ENCODE assay signal across 8 mouse cellular contexts in the genomic region with DNA sequence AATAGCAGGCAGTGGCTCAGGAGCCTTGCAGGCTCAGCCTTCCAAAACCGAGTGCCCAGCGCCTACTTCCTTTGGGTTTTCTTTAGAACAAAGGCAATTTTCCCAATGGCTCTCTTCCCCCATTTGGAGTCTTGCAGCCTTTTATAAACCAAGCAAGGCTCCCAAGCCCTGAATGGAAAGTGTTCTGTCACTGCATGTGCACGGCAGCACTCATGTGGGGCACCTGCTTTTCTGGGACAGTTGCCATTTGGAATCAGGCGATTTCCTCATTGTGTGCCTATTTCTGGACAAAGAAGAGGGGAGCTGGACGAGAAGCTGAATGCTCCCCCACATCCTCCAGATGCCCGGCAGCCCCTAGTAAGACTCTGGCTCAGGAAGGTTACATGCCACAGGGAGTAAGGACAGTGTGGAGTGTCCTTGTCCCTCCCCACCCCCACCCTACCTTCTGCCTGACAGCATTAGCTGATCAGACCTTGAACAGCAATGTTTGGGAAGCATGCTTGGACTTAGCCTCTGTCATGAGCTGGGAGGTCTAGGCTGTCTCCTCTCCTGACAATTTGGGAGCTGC. TPM values are rescaled to one million over a fixed set of nuclear protein-coding genes. Genes with fewer than 3 reads are reported as not detected.
DNase-seq lines count a peak whose midpoint lies in the region; ATAC-seq and TF ChIP-seq lines count a peak whose summit lies in the region.

No protein-coding gene starts in this region.

- no peak overlapping the region for H3K27ac ChIP-seq in limb, embryonic 14.5 days (replicated peaks; ENCODE audit: low read depth, low read length)
- H3K27ac ChIP-seq in limb, embryonic 10.5 days = no peak overlapping the region
- peak overlapping the region; percentile 43; the same call in 1 of the 2 replicates for H3K27ac ChIP-seq in forebrain, embryonic 12.5 days
- 0 out of 2 replicates have a peak overlapping the region, but pooled peaks have one; percentile 9 for H3K27ac ChIP-seq in limb, embryonic 15.5 days

- no peaks in the 10 kb centered on the region for H3K27me3 ChIP-seq in limb, embryonic 14.5 days (ENCODE audit: control insufficient read depth, insufficient read depth, low read length)
- no peaks in the 10 kb centered on the region for H3K27me3 ChIP-seq in limb, embryonic 10.5 days (ENCODE audit: low read depth, poor library complexity, severe bottlenecking)
- peaks cover 4% of the 10 kb centered on the region; the same call in 1 of the 2 replicates for H3K27me3 ChIP-seq in forebrain, embryonic 12.5 days
- H3K27me3 ChIP-seq in limb, embryonic 15.5 days = no peaks in the 10 kb centered on the region

- H3K36me3 ChIP-seq in limb, embryonic 14.5 days (ENCODE audit: control insufficient read depth, insufficient read depth, low read length) = no peaks in the 10 kb centered on the region
- no peaks in the 10 kb centered on the region for H3K36me3 ChIP-seq in limb, embryonic 10.5 days
- H3K36me3 ChIP-seq in forebrain, embryonic 12.5 days (replicated peaks) = no peaks in the 10 kb centered on the region
- H3K36me3 ChIP-seq in limb, embryonic 15.5 days = no peaks in the 10 kb centered on the region

- no peak for ATAC-seq in limb, embryonic 14.5 days (ENCODE audit: low FRiP score, low read depth)
- no peak for ATAC-seq in forebrain, embryonic 12.5 days (ENCODE audit: low FRiP score)
- ATAC-seq in limb, embryonic 15.5 days (ENCODE audit: insufficient number of reproducible peaks, low FRiP score, low TSS enrichment, low read depth) = no peak
- ATAC-seq in activated CD4-positive, CD25-positive, alpha-beta regulatory T cell, adult 4 months = no peak

- intact Hi-C loops in heart, postnatal 25 days (cut with DNase I) = loop anchor here (5.0 kb wide), 2 partner anchors 44 to 81 kb away; partner anchors contain the start of gene Arl4c

- TF ChIP-seq POLR2A in limb, embryonic 14.5 days (IDR thresholded peaks at IDR 0.05; ENCODE audit: borderline replicate concordance, extremely low read depth, insufficient read depth, insufficient read length) = no peak

- H3K4me3 ChIP-seq in limb, embryonic 14.5 days (replicated peaks; ENCODE audit: low read length) = no peak overlapping the region
- no peak overlapping the region for H3K4me3 ChIP-seq in limb, embryonic 10.5 days
- no peak overlapping the region for H3K4me3 ChIP-seq in forebrain, embryonic 12.5 days (replicated peaks)
- H3K4me3 ChIP-seq in limb, embryonic 15.5 days = no peak overlapping the region

- H3K9ac ChIP-seq in limb, embryonic 14.5 days (ENCODE audit: low read depth, low read length, severe bottlenecking) = no peak overlapping the region
- no peak overlapping the region for H3K9ac ChIP-seq in forebrain, embryonic 12.5 days
- no peak overlapping the region for H3K9ac ChIP-seq in limb, embryonic 15.5 days

- peak; percentile 45 for DNase-seq in limb, embryonic 14.5 days (ENCODE audit: low spot score)
- no peak for DNase-seq in limb, embryonic 10.5 days (ENCODE audit: low spot score)
- DNase-seq in heart, postnatal 25 days (ENCODE audit: low spot score) = peak; percentile 44
- peak; percentile 78 for DNase-seq in telencephalon, adult 2 months (ENCODE audit: low read depth, low spot score)
- no peak for DNase-seq in embryo, embryonic 10.5 days (ENCODE audit: low spot score)

- 72% methylated on average over 6 of the region's 6 CpGs for WGBS in limb, embryonic 14.5 days
- 84% methylated on average over 6 of the region's 6 CpGs for WGBS in limb, embryonic 10.5 days
- 21% methylated on average over 6 of the region's 6 CpGs for WGBS in forebrain, embryonic 12.5 days
- 61% methylated on average over 6 of the region's 6 CpGs for WGBS in limb, embryonic 15.5 days

- H3K4me2 ChIP-seq in limb, embryonic 14.5 days (replicated peaks; ENCODE audit: low read depth, low read length, severe bottlenecking) = no peak overlapping the region
- no peak overlapping the region for H3K4me2 ChIP-seq in forebrain, embryonic 12.5 days
- H3K4me2 ChIP-seq in limb, embryonic 15.5 days = no peak overlapping the region

- no peaks in the 10 kb centered on the region for H3K9me3 ChIP-seq in limb, embryonic 14.5 days (ENCODE audit: control insufficient read depth, low read length)
- H3K9me3 ChIP-seq in limb, embryonic 10.5 days (replicated peaks) = no peaks in the 10 kb centered on the region
- H3K9me3 ChIP-seq in forebrain, embryonic 12.5 days = no peaks in the 10 kb centered on the region
- no peaks in the 10 kb centered on the region for H3K9me3 ChIP-seq in limb, embryonic 15.5 days

- no peaks in the 10 kb centered on the region for H3K4me1 ChIP-seq in limb, embryonic 14.5 days (ENCODE audit: control insufficient read depth, insufficient read depth, low read length)
- H3K4me1 ChIP-seq in limb, embryonic 10.5 days = no peaks in the 10 kb centered on the region
- peaks cover 8% of the 10 kb centered on the region; the same call in 1 of the 2 replicates for H3K4me1 ChIP-seq in forebrain, embryonic 12.5 days
- H3K4me1 ChIP-seq in limb, embryonic 15.5 days = 0 out of 2 replicates have a peak, but pooled peaks cover 6% of the 10 kb centered on the region

RNA-seq across cellular contexts. Expression of gene Arl4c, which starts 43.6 kb away (rescaled TPM):
- polyA plus RNA-seq in limb, embryonic 14.5 days (2012; rRNA removed) = 11.2 and 11.9 TPM in 2 replicates
- polyA plus RNA-seq in limb, embryonic 14.5 days (2014; fragmentation: Nextera tagmentation; extraction: Ambion mirVana) = 5.5 and 6.4 TPM in 2 replicates
- polyA plus RNA-seq in limb, embryonic 10.5 days (2016; fragmentation: Nextera tagmentation; extraction: Ambion mirVana) = 9.0 and 9.4 TPM in 2 replicates
- polyA plus RNA-seq in forebrain, embryonic 12.5 days (2016; fragmentation: Nextera tagmentation; extraction: Ambion mirVana) = 34.7 and 35.2 TPM in 2 replicates
- total RNA-seq in heart, postnatal 25 days (2021) = 1 to 10 TPM; 6.4 to 6.9 TPM
- 5.9 and 7.8 TPM in 2 replicates for polyA plus RNA-seq in limb, embryonic 15.5 days (2015; fragmentation: Nextera tagmentation; extraction: Ambion mirVana)
- 10 to 100 TPM; 17.3 to 19.6 TPM for polyA plus RNA-seq in activated CD4-positive, CD25-positive, alpha-beta regulatory T cell, adult 4 months (2017; shearing (Covaris generic))

Comparison
In these comparisons a context has a peak if more than half of its experiments do, and no peak if none do; other contexts are left out.
1. DNase-seq: peak in limb, embryonic 14.5 days (single experiment), heart, postnatal 25 days (single experiment) and telencephalon, adult 2 months (single experiment); none in limb, embryonic 10.5 days (single experiment) and embryo, embryonic 10.5 days (single experiment).
2. H3K27ac ChIP-seq: peak in forebrain, embryonic 12.5 days (single experiment) and limb, embryonic 15.5 days (single experiment); none in limb, embryonic 14.5 days (single experiment) and limb, embryonic 10.5 days (single experiment).